Mouse (Mus musculus): Measurements from ENCODE around the gene Ppp1cb.

DNA sequence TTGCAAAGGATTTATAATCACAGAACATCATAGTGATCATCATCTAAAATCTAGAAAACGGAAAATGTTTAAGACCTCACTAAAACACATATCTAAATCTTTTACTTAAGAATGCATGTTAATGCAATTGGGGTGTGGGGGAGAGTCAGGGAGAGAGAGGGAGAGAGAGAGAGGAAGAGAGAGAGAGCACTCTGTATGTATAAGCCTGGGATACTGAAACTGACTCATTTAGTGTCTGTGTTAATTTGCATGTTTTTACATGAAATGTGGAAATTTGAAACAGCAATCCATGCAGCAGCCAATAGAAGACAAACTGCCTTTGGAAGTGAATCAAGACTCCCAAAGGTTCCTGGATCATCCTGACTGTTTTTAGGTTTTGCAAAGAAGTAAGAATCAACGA, 45.1 kb upstream of the Ppp1cb start:
- TF ChIP-seq EP300 (IDR thresholded peaks at IDR 0.05; ENCODE audit: low read depth) (no peak), CTCF (IDR thresholded peaks at IDR 0.05; ENCODE audit: low read depth) (no peak)
